Mouse (Mus musculus) hindbrain, embryonic 14.5 days (tissue): ENCODE measurements at regions not wholly inside any gene's neighbourhood (a gene's known extent, or its start where the extent isn't known, plus 50 kb on each side); places are given as distances from the start of the nearest gene placed in this dataset.

Experiments
- ATAC-seq: fragments of 200-750 bp; cut with Nextera tagmentation; 2 replicates; pipeline ENCODE4 v1.8.0; 2017; ENCODE audit warnings: moderate number of reproducible peaks, mild to moderate bottlenecking, moderate TSS enrichment, moderate library complexity; ENCODE audit not compliant: low FRiP score
- DNase-seq: peaks from one replicate; pipeline ENCODE4 v3.0.0-alpha.2; 2015; ENCODE audit warnings: low spot score
- H3K27ac ChIP-seq: fragments of 300-500 bp; sonication (generic); 2 replicates; pipeline ENCODE4 v1.5.1; 2014; ENCODE audit warnings: mild to moderate bottlenecking, moderate library complexity
- H3K27me3 ChIP-seq: fragments of 300-500 bp; sonication (generic); 2 replicates; pipeline ENCODE4 v1.6.1; 2014; ENCODE audit warnings: mild to moderate bottlenecking, low read length, mixed read lengths; ENCODE audit not compliant: control insufficient read depth, insufficient read depth
- H3K36me3 ChIP-seq: fragments of 300-500 bp; sonication (generic); replicated peaks from 2 replicates; pipeline ENCODE4 v1.6.1; 2014; ENCODE audit not compliant: control insufficient read depth, insufficient read depth
- H3K4me1 ChIP-seq: fragments of 300-500 bp; sonication (generic); replicated peaks from 2 replicates; pipeline ENCODE4 v1.6.1; 2014; ENCODE audit warnings: antibody characterized with exemption, low read length, mixed read lengths; ENCODE audit not compliant: control insufficient read depth, insufficient read depth
- H3K4me2 ChIP-seq: fragments of 300-500 bp; sonication (generic); replicated peaks from 2 replicates; pipeline ENCODE4 v1.6.1; 2014; ENCODE audit warnings: mild to moderate bottlenecking, moderate library complexity
- H3K4me3 ChIP-seq: fragments of 300-500 bp; sonication (generic); replicated peaks from 2 replicates; pipeline ENCODE4 v1.5.1; 2014; ENCODE audit warnings: mild to moderate bottlenecking, low read length
- H3K9ac ChIP-seq: fragments of 300-500 bp; sonication (generic); 2 replicates; pipeline ENCODE4 v1.6.1; 2014
- H3K9me3 ChIP-seq: fragments of 300-500 bp; sonication (generic); 2 replicates; pipeline ENCODE4 v1.6.1; 2016; ENCODE audit warnings: low read length; ENCODE audit not compliant: control insufficient read depth
- WGBS: fragments of 180-500 bp; shearing (Covaris S2); extraction: QIAGEN DNeasy Blood & Tissue Kit; methylation state at CpG from one replicate; pipeline ENCODE4 v1.1.7; 2014; 5-methylcytosine and 5-hydroxymethylcytosine counted together

DNA sequence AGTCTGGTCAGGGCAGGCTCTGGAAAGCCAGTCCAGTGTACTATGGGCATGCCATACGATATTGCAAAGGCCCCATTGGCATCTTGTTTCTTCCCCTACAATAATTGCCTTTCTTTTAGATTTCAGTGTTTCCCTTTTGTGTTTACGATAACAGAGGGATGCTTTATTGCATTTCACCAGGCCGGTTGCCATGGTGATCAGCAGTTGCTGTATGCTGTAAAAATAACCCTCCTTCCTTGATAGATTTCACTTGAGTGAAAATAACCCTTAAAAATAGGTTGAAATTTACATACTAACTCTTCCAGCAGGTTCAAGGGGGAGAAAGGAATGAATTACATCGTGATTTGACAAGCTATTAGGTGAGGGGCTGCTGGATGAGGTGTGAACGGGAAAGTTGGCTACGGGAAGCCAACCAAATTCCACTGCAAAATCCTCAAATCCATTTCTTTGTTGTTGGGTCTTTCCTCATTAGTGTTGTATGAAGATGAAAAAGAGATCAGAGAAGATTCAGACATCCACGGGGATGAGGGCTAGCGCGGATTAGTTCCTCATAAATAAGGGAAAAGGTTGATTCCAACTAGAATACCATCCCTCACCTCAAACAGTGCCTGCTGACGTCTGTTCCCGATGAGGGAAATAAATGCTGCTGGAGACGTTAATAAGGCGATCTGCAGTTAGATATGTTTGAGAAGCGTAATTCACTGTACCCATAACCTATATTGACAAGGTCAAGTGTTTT is 539.6 kb downstream of the Nuf2 start:
- no peaks in the 10 kb centered on the region for H3K27me3 ChIP-seq
- H3K9ac ChIP-seq: no peak overlapping the region
- WGBS: 53% methylated on average over 14 of the region's 14 CpGs
- H3K27ac ChIP-seq: peak overlapping the region; percentile 82
- DNase-seq (peak; percentile 67), ATAC-seq (no peak)
- H3K4me3 ChIP-seq: no peak overlapping the region
- no peaks in the 10 kb centered on the region for H3K36me3 ChIP-seq
- H3K4me2 ChIP-seq: no peak overlapping the region
- no peaks in the 10 kb centered on the region for H3K9me3 ChIP-seq
- peaks cover 5% of the 10 kb centered on the region; the same call in 1 of the 2 replicates for H3K4me1 ChIP-seq

- Histone ChIP-seq H3K27me3 (no peaks in the 10 kb centered on the region), H3K9ac (no peak overlapping the region), H3K9me3 (0 out of 2 replicates have a peak, but pooled peaks cover 7% of the 10 kb centered on the region), H3K27ac (no peak overlapping the region), H3K4me3 (no peak overlapping the region), H3K36me3 (no peaks in the 10 kb centered on the region), H3K4me2 (no peak overlapping the region), H3K4me1 (no peaks in the 10 kb centered on the region)
- 64% methylated on average over 8 of the region's 8 CpGs for WGBS
- ATAC-seq (no peak), DNase-seq (no peak)
Measured at GRCm38 (mm10) chr1:168975037-168975698, 543.1 kb upstream of the Pbx1 start.

DNA sequence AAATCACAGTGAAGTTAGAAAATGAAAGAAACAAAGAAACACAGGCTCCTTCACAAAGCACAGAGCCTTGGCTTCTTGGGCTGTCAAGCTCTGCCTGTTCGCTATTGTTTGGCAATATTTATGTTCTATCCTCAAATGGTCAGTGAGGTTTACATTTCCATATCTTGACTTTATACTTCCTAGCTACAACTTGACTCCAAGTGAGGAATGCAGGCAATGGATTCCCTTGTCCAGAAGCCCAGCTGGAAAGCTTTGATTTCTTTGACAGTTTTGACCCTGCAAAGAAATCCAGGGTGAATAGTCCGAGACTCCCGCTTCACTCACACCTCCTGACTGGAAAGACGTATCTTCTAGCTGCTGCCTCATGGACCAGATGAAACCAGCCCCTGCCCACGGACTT is 537.3 kb upstream of the Pbx1 start:
- H3K27ac ChIP-seq: no peak overlapping the region
- no peaks in the 10 kb centered on the region for H3K27me3 ChIP-seq
- WGBS: 22% methylated on average over 5 of the region's 5 CpGs
- H3K4me2 ChIP-seq: no peak overlapping the region
- no peak overlapping the region for H3K4me3 ChIP-seq
- H3K9me3 ChIP-seq: 0 out of 2 replicates have a peak, but pooled peaks cover 7% of the 10 kb centered on the region
- ATAC-seq (no peak), DNase-seq (no peak)
- H3K4me1 ChIP-seq: peaks cover 3% of the 10 kb centered on the region; the same call in 1 of the 2 replicates
- H3K9ac ChIP-seq: no peak overlapping the region
- no peaks in the 10 kb centered on the region for H3K36me3 ChIP-seq

- DNase-seq (no peak), ATAC-seq (no peak)
- no peaks in the 10 kb centered on the region for H3K27me3 ChIP-seq
- H3K4me1 ChIP-seq: peaks cover 9% of the 10 kb centered on the region; the same call in 1 of the 2 replicates
- no peak overlapping the region for H3K4me3 ChIP-seq
- H3K9me3 ChIP-seq: 0 out of 2 replicates have a peak, but pooled peaks cover 7% of the 10 kb centered on the region
- WGBS: 74% methylated on average over 2 of the region's 2 CpGs
- no peak overlapping the region for H3K27ac ChIP-seq
- H3K4me2 ChIP-seq: no peak overlapping the region
- H3K36me3 ChIP-seq: no peaks in the 10 kb centered on the region
- H3K9ac ChIP-seq: no peak overlapping the region
Measured at GRCm38 (mm10) chr1:168967334-168967733, 535.3 kb upstream of the Pbx1 start.

DNA sequence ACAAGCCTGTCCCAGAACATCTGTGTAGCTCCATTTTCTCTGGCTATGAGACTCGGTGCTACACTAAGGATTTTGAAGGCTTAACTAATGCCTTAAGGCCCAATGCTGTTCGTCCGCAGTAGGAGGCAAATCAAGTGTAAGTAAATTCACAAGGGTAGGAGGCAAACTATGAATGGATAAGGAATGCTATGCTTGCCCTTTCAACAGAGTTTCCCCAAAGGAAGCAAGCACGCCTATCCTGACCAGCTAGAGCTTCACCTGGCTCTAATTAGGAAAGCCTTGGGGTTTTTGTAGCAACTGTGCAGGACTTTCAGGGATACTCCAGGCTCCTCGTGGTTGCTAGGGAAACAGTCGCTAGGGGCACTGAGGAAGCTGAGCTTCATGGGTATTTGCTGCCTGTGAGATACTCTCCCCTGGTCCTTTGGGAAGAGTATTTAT is 532.4 kb upstream of the Pbx1 start:
- DNase-seq (peak; percentile 26), ATAC-seq (no peak; the same call in 1 of the 2 replicates)
- Histone ChIP-seq H3K27ac (no peak overlapping the region), H3K9me3 (no peaks in the 10 kb centered on the region), H3K36me3 (no peaks in the 10 kb centered on the region), H3K27me3 (no peaks in the 10 kb centered on the region), H3K4me2 (no peak overlapping the region), H3K4me3 (no peak overlapping the region), H3K9ac (no peak overlapping the region), H3K4me1 (peaks cover 9% of the 10 kb centered on the region; the same call in 1 of the 2 replicates)
- 18% methylated on average over 6 of the region's 6 CpGs for WGBS

DNA sequence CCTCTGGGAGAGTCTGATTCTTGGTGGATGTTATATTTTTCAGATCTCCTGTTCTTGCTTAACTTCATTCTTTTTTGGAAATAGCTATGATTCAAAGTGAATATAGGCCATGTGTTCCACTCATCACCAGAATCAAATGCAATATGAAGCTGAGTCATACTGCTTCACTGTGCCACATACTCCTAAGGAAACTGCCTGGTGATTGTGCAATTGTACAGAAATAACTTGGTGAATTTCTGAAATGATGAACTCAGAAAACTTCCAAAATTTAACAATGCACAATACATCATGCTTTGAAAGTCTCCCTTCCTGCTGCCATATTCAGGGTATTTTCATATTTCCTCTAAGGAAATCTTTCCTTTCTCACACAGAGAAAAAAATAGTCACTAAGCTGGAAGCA is 518.9 kb upstream of the Pbx1 start:
- H3K4me3 ChIP-seq: no peak overlapping the region
- no peak for DNase-seq
- H3K4me1 ChIP-seq: no peaks in the 10 kb centered on the region
- H3K9ac ChIP-seq: no peak overlapping the region
- H3K27me3 ChIP-seq: no peaks in the 10 kb centered on the region
- no peak for ATAC-seq
- H3K36me3 ChIP-seq: no peaks in the 10 kb centered on the region
- no peak overlapping the region for H3K27ac ChIP-seq
- 0 out of 2 replicates have a peak, but pooled peaks cover 7% of the 10 kb centered on the region for H3K9me3 ChIP-seq
- H3K4me2 ChIP-seq: no peak overlapping the region

DNA sequence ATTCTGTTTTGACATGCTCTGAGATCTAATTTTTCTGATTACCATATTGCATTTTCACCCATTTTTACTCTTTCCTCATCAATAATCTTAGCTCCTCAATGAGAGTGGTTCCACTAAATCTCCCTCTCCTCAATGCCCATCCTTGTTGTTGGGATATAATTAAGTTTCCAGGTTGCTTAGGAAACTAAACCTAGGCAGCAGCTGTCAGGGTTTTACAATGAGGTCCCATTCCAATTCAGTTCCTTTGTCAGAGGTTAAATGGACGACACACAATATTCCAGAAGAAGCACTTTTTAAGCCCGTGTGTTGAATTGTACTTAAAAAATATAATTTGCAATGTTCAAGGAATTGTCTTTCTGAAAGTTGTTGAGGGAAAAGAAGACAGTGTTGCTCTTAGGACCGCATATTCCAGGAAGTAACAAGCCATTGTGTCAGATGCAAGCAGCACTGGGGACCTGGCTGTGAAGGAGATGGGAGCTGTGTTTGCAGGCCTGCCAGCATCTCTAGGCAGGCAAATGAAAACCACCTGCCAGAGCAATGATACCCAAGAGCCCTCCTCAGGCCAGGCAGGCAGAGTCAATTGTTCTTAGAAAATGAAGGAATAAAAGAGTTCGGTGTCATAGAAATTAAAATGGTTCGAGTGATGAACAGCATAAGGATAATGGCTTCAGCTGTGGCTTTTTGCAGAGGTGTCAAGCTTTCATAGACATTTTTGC is 492.2 kb upstream of the Pbx1 start:
- no peak overlapping the region for H3K4me2 ChIP-seq
- WGBS: 24% methylated on average over 5 of the region's 5 CpGs
- H3K27ac ChIP-seq: 0 out of 2 replicates have a peak overlapping the region, but pooled peaks have one; percentile 10
- H3K4me3 ChIP-seq: no peak overlapping the region
- H3K4me1 ChIP-seq: peaks cover 7% of the 10 kb centered on the region; the same call in 1 of the 2 replicates
- no peaks in the 10 kb centered on the region for H3K9me3 ChIP-seq
- no peaks in the 10 kb centered on the region for H3K36me3 ChIP-seq
- no peaks in the 10 kb centered on the region for H3K27me3 ChIP-seq
- ATAC-seq: no peak
- no peak overlapping the region for H3K9ac ChIP-seq
- no peak for DNase-seq

DNA sequence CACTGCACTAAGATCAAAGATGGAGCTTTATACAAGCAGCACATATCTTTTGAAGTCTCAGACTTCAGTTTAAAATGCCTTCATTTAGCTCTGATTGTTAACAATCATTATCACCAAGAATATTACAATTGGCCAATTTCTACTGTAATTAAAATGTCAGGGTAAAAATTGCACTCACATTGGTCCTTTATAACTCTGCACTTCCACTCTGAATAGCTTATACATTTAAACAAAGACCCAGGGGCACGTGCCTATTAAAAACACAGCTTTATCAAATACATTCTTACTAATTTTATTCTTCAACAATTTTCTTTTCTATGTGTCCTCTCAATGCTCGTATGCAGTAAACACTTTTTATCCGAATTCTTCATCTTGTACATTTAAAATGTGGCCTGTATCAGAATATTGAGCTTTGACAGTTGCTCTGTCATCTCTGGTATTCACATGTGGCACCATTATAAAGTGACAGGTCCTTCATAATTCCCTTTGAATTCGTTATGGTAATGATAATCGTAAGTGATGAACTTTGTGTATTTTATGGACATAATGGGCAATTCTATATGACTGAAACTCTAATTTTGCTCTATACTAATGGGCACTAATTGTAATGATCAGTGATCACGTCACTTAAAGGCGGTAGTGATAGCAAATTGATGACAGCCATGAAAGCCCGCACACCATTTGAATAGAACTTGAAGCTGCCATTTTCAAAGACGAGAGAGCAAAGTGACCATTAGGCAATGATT is 486.4 kb upstream of the Pbx1 start:
- Histone ChIP-seq H3K4me1 (no peaks in the 10 kb centered on the region), H3K4me3 (no peak overlapping the region), H3K27me3 (no peaks in the 10 kb centered on the region), H3K36me3 (no peaks in the 10 kb centered on the region), H3K9ac (no peak overlapping the region), H3K4me2 (no peak overlapping the region), H3K27ac (no peak overlapping the region), H3K9me3 (no peaks in the 10 kb centered on the region)
- DNase-seq (no peak), ATAC-seq (no peak)
- WGBS: 85% methylated on average over 9 of the region's 9 CpGs
